Mouse (Mus musculus): ENCODE results near the gene F8.
A peak's percentile ranks its signal among the peaks of the same experiment; 100 is the strongest.
"Not testable (repeated sequence)": the region's sequence is repeated elsewhere in the genome, so short reads cannot be mapped to it uniquely, and the experiment has no call there.

Gene F8

GRCm38 (mm10) chrX:75382195-75382771 is at the start of gene F8, which contains the start of gene Fundc2:
Gene F8, minus strand, starts transcription at chrX:75382615.
Gene Fundc2, plus strand, starts transcription at chrX:75382399.
- DNase-seq = peak; percentile 58

GRCm38 (mm10) chrX:75415936-75416785 is 33.7 kb upstream of the F8 start, which contains the start of the genes Cmc4, Mtcp1 and Brcc3:
Gene Cmc4, minus strand, starts transcription at chrX:75416584.
Gene Mtcp1, minus strand, starts transcription at chrX:75416588.
Gene Brcc3, plus strand, starts transcription at chrX:75416628.
- DNase-seq = peak; percentile 85

GRCm38 (mm10) chrX:75409711-75410110 is 27.3 kb upstream of the F8 start:
- DNase-seq = no peak

GRCm38 (mm10) chrX:75403350-75403749 is 20.9 kb upstream of the F8 start:
- DNase-seq = no peak

GRCm38 (mm10) chrX:75402668-75403067 is 20.3 kb upstream of the F8 start:
- DNase-seq = no peak

- no peak for DNase-seq
These were observed 17.1 kb upstream of the F8 start for GRCm38 (mm10) chrX:75399471-75399870.

GRCm38 (mm10) chrX:75381699-75382098 is 716 bp downstream of the F8 start:
- DNase-seq = no peak

- no peak for DNase-seq
These were observed 1.2 kb downstream of the F8 start for GRCm38 (mm10) chrX:75381176-75381575.

GRCm38 (mm10) chrX:75376815-75377214 is 5.6 kb downstream of the F8 start:
- DNase-seq = no peak

- no peak for DNase-seq
These were observed 9.6 kb downstream of the F8 start for GRCm38 (mm10) chrX:75372666-75373425.

GRCm38 (mm10) chrX:75370197-75370596 is 12.2 kb downstream of the F8 start:
- DNase-seq = no peak

- DNase-seq = no peak
These were observed 58.9 kb downstream of the F8 start for GRCm38 (mm10) chrX:75323556-75323955.

- DNase-seq = no peak
These were observed 110.7 kb downstream of the F8 start for GRCm38 (mm10) chrX:75271676-75272075.

GRCm38 (mm10) chrX:75233603-75234376 is 148.6 kb downstream of the F8 start:
- not testable (repeated sequence) for DNase-seq

- DNase-seq = no peak
These were observed 151.0 kb downstream of the F8 start for GRCm38 (mm10) chrX:75231456-75231855.

- no peak for DNase-seq
These were observed 218.7 kb downstream of the F8 start, which contains the start of gene Smim9 for GRCm38 (mm10) chrX:75163670-75164069. Gene Smim9, minus strand, starts transcription at chrX:75163770.

- peak; percentile 15 for DNase-seq
These were observed 226.7 kb downstream of the F8 start for GRCm38 (mm10) chrX:75155576-75156243.

GRCm38 (mm10) chrX:75152249-75152648 is 230.2 kb downstream of the F8 start:
- DNase-seq = no peak

GRCm38 (mm10) chrX:75150304-75150703 is 232.1 kb downstream of the F8 start:
- DNase-seq = no peak

GRCm38 (mm10) chrX:75148414-75148813 is 234.0 kb downstream of the F8 start:
- DNase-seq = no peak

- DNase-seq = peak; percentile 4
These were observed 239.3 kb downstream of the F8 start for GRCm38 (mm10) chrX:75143124-75143555.

GRCm38 (mm10) chrX:75138182-75138581 is 244.2 kb downstream of the F8 start:
- DNase-seq = no peak
